Mouse (Mus musculus) neural tube, embryonic 14.5 days (tissue): Measurements from ENCODE around the gene Hydin. TPM values are rescaled to one million over a fixed set of nuclear protein-coding genes. Genes with fewer than 3 reads are reported as not detected.
"Not testable (repeated sequence)": the region's sequence is repeated elsewhere in the genome, so short reads cannot be mapped to it uniquely, and the experiment has no call there.

Source experiments
- ATAC-seq: fragments of 200-750 bp; cut with Nextera tagmentation; 2 replicates; pipeline ENCODE4 v1.8.0; 2017; ENCODE audit warnings: low read depth, mild to moderate bottlenecking, moderate TSS enrichment, moderate library complexity
- H3K27ac ChIP-seq: fragments of 300-500 bp; sonication (generic); 2 replicates; pipeline ENCODE4 v1.5.1; 2014; ENCODE audit warnings: low read depth, mild to moderate bottlenecking, control low read depth, low read length, moderate library complexity, mixed read lengths
- H3K27me3 ChIP-seq: fragments of 300-500 bp; sonication (generic); 2 replicates; pipeline ENCODE4 v1.6.1; 2014; ENCODE audit warnings: low read length; ENCODE audit not compliant: control insufficient read depth, insufficient read depth
- H3K36me3 ChIP-seq: fragments of 300-500 bp; sonication (generic); 2 replicates; pipeline ENCODE4 v1.6.1; 2014; ENCODE audit warnings: low read length, mixed read lengths; ENCODE audit not compliant: control insufficient read depth, insufficient read depth
- H3K4me1 ChIP-seq: fragments of 300-500 bp; sonication (generic); 2 replicates; pipeline ENCODE4 v1.6.1; 2014; ENCODE audit warnings: low read length; ENCODE audit not compliant: control insufficient read depth, insufficient read depth
- H3K4me2 ChIP-seq: fragments of 300-500 bp; sonication (generic); 2 replicates; pipeline ENCODE4 v1.6.1; 2014; ENCODE audit warnings: mild to moderate bottlenecking, low read depth, low read length, control low read depth
- H3K4me3 ChIP-seq: fragments of 300-500 bp; sonication (generic); 2 replicates; pipeline ENCODE4 v1.5.1; 2014; ENCODE audit warnings: low read depth, low read length, control low read depth, mixed read lengths
- H3K9ac ChIP-seq: fragments of 300-500 bp; sonication (generic); replicated peaks from 2 replicates; pipeline ENCODE4 v1.6.1; 2014; ENCODE audit warnings: low read depth, mild to moderate bottlenecking, control low read depth, low read length, mixed read lengths
- H3K9me3 ChIP-seq: fragments of 300-500 bp; sonication (generic); 2 replicates; pipeline ENCODE4 v1.6.1; 2016; ENCODE audit warnings: low read length; ENCODE audit not compliant: control insufficient read depth
- WGBS: fragments of 180-500 bp; shearing (Covaris S2); extraction: QIAGEN DNeasy Blood & Tissue Kit; methylation state at CpG from one replicate; pipeline ENCODE4 v1.1.7; 2014; 5-methylcytosine and 5-hydroxymethylcytosine counted together
- polyA plus RNA-seq: library from polyadenylated mRNA; unstranded; fragments of >200 nt; fragmentation: Nextera tagmentation; extraction: Ambion mirVana; gene quantifications from 2 replicates; pipeline ENCODE4 v1.2.1, GENCODE M21; 2014

Gene Hydin
- polyA plus RNA-seq, 1 experiment from 2014 or later: 0.37 TPM

DNA sequence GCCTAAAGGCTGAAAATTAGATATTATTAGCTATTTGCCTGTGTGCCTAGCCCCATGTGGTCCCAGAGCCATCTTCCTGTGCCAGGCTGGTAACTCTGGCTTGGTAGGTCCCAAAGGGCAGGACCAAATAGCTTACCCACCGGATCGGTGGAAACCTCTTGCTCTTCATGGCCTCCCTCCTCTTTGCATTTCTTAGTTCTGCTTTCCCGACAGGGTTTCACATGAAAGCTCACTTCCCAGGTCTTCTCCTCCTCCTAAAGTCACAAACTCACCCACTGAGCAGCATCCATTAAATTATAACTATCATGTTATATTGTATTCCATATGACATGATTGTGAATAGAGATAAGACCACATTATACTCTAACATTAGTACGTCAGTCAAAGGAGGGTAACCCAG, 234.6 kb downstream of the Hydin start:
- Histone ChIP-seq H3K4me2 (no peak overlapping the region), H3K4me3 (no peak overlapping the region), H3K27ac (no peak overlapping the region), H3K36me3 (no peaks in the 10 kb centered on the region), H3K9me3 (no peaks in the 10 kb centered on the region), H3K4me1 (no peaks in the 10 kb centered on the region), H3K27me3 (no peaks in the 10 kb centered on the region), H3K9ac (no peak overlapping the region)
- ATAC-seq: no peak
- WGBS: 90% methylated on average over 4 of the region's 4 CpGs

DNA sequence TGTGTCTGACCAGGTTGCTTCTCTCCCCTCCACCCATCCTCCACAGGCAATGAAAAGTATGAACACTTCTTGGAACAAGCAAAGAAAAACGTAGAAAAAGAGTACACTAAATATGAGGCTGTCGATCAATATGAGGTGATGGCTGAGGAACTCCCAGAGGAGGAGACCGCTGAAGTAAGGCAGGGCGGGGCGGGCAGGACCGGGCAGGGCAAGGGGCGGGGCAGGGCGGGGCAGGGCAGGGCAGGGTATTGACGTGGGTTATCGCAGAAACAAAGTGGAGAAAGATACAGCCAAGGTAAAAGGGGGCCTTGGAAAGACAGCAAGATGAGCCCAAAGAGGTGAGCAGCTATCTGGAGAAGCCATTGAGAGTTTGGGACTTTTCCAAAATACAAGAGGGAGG, 236.1 kb downstream of the Hydin start:
- H3K9me3 ChIP-seq: no peaks in the 10 kb centered on the region
- ATAC-seq: no peak
- H3K36me3 ChIP-seq: no peaks in the 10 kb centered on the region
- H3K4me3 ChIP-seq: no peak overlapping the region
- no peak overlapping the region for H3K9ac ChIP-seq
- WGBS: 8% methylated on average over 10 of the region's 10 CpGs
- H3K27me3 ChIP-seq: no peaks in the 10 kb centered on the region
- H3K4me2 ChIP-seq: no peak overlapping the region
- H3K4me1 ChIP-seq: no peaks in the 10 kb centered on the region
- no peak overlapping the region for H3K27ac ChIP-seq

- Histone ChIP-seq H3K9me3 (no peaks in the 10 kb centered on the region), H3K9ac (no peak overlapping the region), H3K4me3 (no peak overlapping the region), H3K4me1 (no peaks in the 10 kb centered on the region), H3K27ac (no peak overlapping the region), H3K4me2 (no peak overlapping the region), H3K36me3 (no peaks in the 10 kb centered on the region), H3K27me3 (no peaks in the 10 kb centered on the region)
- ATAC-seq: no peak
- WGBS: 81% methylated on average over 3 of the region's 3 CpGs
These were observed 242.0 kb downstream of the Hydin start for GRCm38 (mm10) chr8:110508766-110509165.

DNA sequence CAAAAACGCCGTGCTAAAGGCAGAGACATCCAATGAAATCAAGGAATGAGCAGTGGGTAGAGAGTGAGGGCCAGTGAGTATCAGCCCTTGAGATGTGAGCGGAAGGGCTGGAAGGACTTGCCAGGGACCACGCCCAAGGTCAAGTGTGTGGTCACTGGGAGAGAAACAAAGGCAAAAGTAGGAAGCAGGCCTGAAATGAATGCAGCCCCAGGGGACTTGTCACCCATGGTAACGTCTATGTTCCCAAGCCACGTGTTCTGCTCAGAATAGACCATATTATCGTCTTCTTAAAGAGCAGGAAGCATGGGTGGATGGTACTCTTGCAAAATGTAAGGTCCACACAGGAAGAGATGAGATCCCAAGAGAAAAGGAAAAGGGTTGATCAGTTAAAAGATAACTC, 253.0 kb downstream of the Hydin start:
- Histone ChIP-seq H3K4me2 (no peak overlapping the region), H3K36me3 (no peaks in the 10 kb centered on the region), H3K9ac (no peak overlapping the region), H3K27ac (no peak overlapping the region), H3K4me1 (no peaks in the 10 kb centered on the region), H3K9me3 (no peaks in the 10 kb centered on the region), H3K27me3 (no peaks in the 10 kb centered on the region), H3K4me3 (no peak overlapping the region)
- ATAC-seq: no peak
- 79% methylated on average over 7 of the region's 7 CpGs for WGBS

DNA sequence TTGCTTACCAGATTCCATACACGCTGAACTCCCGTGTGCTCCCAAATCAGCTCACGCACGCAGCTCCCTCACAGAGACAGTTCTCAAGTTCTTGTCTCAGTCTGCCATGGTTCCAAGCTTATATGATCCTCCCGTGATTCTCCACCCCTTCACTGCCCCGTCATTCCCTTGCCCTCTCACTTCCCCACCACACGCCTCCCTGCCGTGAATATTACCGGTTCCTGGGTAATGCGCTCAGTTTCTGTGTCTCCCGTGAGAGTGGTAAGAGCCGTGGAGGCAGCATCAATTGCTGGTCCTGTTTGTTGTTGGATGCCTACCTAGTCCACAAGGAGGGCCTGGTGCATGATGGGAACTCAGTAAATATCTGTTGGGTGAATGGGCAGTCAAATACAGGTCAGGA, 255.1 kb downstream of the Hydin start:
- WGBS: 91% methylated on average over 12 of the region's 12 CpGs
- no peaks in the 10 kb centered on the region for H3K4me1 ChIP-seq
- H3K9ac ChIP-seq: no peak overlapping the region
- H3K27ac ChIP-seq: no peak overlapping the region
- ATAC-seq: no peak
- no peaks in the 10 kb centered on the region for H3K36me3 ChIP-seq
- no peaks in the 10 kb centered on the region for H3K9me3 ChIP-seq
- no peak overlapping the region for H3K4me2 ChIP-seq
- no peak overlapping the region for H3K4me3 ChIP-seq
- H3K27me3 ChIP-seq: no peaks in the 10 kb centered on the region

DNA sequence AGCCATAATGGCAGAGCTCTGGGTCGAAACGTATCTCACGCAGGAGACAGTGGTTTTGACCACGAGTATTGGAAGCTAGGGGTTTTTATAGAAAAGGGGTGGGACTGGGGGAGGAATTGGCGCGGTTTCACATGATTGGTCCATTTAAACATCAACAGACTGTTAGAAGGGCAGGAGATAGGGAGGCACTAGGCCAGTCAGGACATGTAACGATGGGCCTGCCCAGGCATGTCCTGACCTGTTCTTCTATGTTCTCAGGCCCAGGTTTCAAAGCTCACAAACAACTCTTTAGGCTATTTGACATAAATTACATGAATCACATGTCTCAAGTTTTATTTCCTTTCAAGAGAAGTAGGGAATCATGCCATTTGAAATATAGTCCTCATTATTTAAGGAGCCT, 255.7 kb downstream of the Hydin start:
- H3K4me3 ChIP-seq, H3K36me3 ChIP-seq, H3K4me1 ChIP-seq, H3K9me3 ChIP-seq, ATAC-seq, H3K9ac ChIP-seq, H3K27ac ChIP-seq, H3K4me2 ChIP-seq, H3K27me3 ChIP-seq: not testable (repeated sequence)
- WGBS: 90% methylated on average over 7 of the region's 7 CpGs

DNA sequence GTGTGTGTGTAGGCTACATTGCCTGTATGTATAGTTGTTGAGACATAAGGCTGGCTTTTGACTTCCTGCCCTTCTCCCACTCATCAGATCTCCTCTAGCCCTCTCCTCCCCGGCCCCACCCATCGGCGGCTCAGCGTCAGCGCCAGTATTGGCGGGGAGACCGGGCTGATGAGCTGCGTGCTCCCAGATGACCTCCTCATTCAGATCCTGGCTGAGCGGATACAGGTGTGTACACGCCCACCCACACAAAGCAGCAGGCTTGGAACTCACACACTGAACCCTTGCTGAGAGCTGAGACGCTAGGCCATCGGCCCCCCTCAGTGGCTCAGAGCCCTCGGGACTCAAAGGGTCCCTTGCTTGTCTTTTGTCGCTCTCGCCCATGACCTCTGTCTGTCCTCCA, 256.2 kb downstream of the Hydin start:
- Histone ChIP-seq H3K27me3 (no peaks in the 10 kb centered on the region), H3K4me1 (no peaks in the 10 kb centered on the region), H3K4me2 (no peak overlapping the region), H3K4me3 (no peak overlapping the region), H3K9me3 (no peaks in the 10 kb centered on the region), H3K27ac (no peak overlapping the region), H3K36me3 (no peaks in the 10 kb centered on the region), H3K9ac (no peak overlapping the region)
- no peak for ATAC-seq
- 71% methylated on average over 15 of the region's 15 CpGs for WGBS

- WGBS: 64% methylated on average over 15 of the region's 15 CpGs
- H3K27ac ChIP-seq: no peak overlapping the region
- H3K4me3 ChIP-seq: no peak overlapping the region
- no peaks in the 10 kb centered on the region for H3K9me3 ChIP-seq
- H3K36me3 ChIP-seq: no peaks in the 10 kb centered on the region
- H3K27me3 ChIP-seq: no peaks in the 10 kb centered on the region
- H3K9ac ChIP-seq: no peak overlapping the region
- H3K4me2 ChIP-seq: no peak overlapping the region
- no peak for ATAC-seq
- H3K4me1 ChIP-seq: no peaks in the 10 kb centered on the region
These were observed 258.5 kb downstream of the Hydin start for GRCm38 (mm10) chr8:110525229-110525628.

- no peaks in the 10 kb centered on the region for H3K27me3 ChIP-seq
- H3K4me2 ChIP-seq: no peak overlapping the region
- ATAC-seq: no peak
- no peak overlapping the region for H3K9ac ChIP-seq
- no peaks in the 10 kb centered on the region for H3K4me1 ChIP-seq
- H3K27ac ChIP-seq: no peak overlapping the region
- no peaks in the 10 kb centered on the region for H3K9me3 ChIP-seq
- no peaks in the 10 kb centered on the region for H3K36me3 ChIP-seq
- 74% methylated on average over 8 of the region's 8 CpGs for WGBS
- H3K4me3 ChIP-seq: no peak overlapping the region
These were observed 263.4 kb downstream of the Hydin start for GRCm38 (mm10) chr8:110530008-110530762.
